Mouse (Mus musculus): ENCODE measurements at regions not wholly inside any gene's neighbourhood (a gene's known extent, or its start where the extent isn't known, plus 50 kb on each side); places are given as distances from the start of the nearest gene placed in this dataset.

GRCm38 (mm10) chr17:91225916-91226315 lies 133.0 kb upstream of the Nrxn1 start:
- no peak for DNase-seq (ENCODE audit: low spot score in 2 of 2)

- peak; percentile 25 to 40 for DNase-seq (ENCODE audit: low spot score in 2 of 2)
These were observed 123.6 kb upstream of the Nrxn1 start for GRCm38 (mm10) chr17:91216429-91216828.

GRCm38 (mm10) chr17:91182574-91182973 lies 89.7 kb upstream of the Nrxn1 start:
- DNase-seq (ENCODE audit: low spot score in 2 of 2): no peak

- no peak for DNase-seq (ENCODE audit: low spot score in 2 of 2)
These were observed 69.0 kb upstream of the Nrxn1 start for GRCm38 (mm10) chr17:91161834-91162233.

All from right cerebral cortex, postnatal 10 days (tissue).